Mouse (Mus musculus) central nervous system, embryonic 14 days (tissue): ENCODE data around the gene Rpl9-ps1. TPM values are rescaled to one million over a fixed set of nuclear protein-coding genes. Genes with fewer than 3 reads are reported as not detected.

Experiments
- polyA plus RNA-seq: library from polyadenylated mRNA; depleted of rRNA; stranded (reverse); fragments of >200 nt; gene quantifications from 2 replicates; pipeline ENCODE4 v1.2.3, GENCODE M21; 2012; rRNA removed

Gene Rpl9-ps1
- not detected in 2 replicates for polyA plus RNA-seq

GRCm38 (mm10) chr11:83645521-83645920, at the start of gene Rpl9-ps1:
Gene Rpl9-ps1, minus strand, starts transcription at chr11:83645621.

DNA sequence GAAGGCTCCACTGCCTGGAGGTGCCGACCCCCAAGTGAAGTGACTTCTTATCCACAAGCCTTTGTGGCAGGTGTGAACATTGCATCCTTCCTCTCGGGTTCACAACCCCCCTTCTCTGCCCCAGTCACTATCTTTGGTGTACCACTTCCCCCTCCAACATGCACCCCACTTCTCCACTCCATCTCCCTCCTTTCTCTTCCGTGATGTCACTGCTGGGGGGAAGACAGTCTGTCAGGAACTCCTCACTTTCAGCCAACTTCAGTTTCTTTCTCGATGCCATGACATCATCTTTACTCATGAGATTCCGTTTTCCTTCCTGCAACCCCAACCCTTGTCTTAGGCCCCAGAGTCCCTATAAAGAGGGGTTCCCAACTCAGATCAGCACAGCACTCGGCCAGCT, 16.8 kb upstream of the Rpl9-ps1 start, which contains the start of gene Ccl4:
TSS of gene Ccl4 (plus strand) at position 381 of the 400 bp plus-strand sequence.

DNA sequence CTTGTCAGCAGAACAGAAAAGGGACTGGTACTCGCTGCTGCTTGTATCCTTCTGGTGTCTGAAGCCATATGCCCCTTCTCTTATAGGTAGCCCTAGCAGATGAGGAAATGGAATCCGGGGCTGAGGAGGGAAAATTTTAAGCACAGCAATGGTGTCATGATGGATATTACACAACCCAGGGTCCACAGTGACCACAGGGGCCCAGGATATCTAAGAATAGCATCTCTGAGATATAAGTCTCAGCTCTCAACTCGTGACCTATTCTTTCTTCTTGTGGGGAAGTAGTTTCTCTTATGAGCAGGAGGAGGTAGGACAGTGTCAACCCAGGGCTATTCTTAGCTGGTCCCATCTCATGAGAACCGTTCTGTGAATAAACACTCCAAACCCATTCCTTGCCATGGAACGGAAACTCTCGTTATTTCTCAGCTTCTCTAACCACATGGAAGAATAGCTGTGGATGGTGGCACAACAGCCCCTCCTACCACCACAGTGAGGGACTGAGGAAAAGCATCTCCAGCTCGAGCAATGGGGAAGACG, 4.0 kb upstream of the Rpl9-ps1 start, which contains the start of gene Ccl3:
TSS of gene Ccl3 (minus strand) at position 51 of the 537 bp plus-strand sequence.

Other genes starting within 250 kb of the Rpl9-ps1 start
- gene Rasl10b, start 236.5 kb downstream of the Rpl9-ps1 start, polyA plus RNA-seq, result 43.2 and 47.1 TPM in 2 replicates
- gene Gas2l2, start 216.2 kb downstream of the Rpl9-ps1 start, polyA plus RNA-seq, result 0.29 and 0.37 TPM in 2 replicates
- gene 1700020L24Rik, start 207.9 kb downstream of the Rpl9-ps1 start, polyA plus RNA-seq, result 0.41 and 0.44 TPM in 2 replicates
- 5.2 and 5.4 TPM in 2 replicates for gene Mmp28, start 182.6 kb downstream of the Rpl9-ps1 start, polyA plus RNA-seq
- gene Taf15, start 172.5 kb downstream of the Rpl9-ps1 start, polyA plus RNA-seq, result 109 and 120 TPM in 2 replicates
- not detected in 2 replicates for gene Heatr9, start 123.4 kb downstream of the Rpl9-ps1 start, polyA plus RNA-seq
- 0.65 and 2.0 TPM in 2 replicates for gene Ccl5, start 115.1 kb downstream of the Rpl9-ps1 start, polyA plus RNA-seq
- gene Ccl9, start 67.0 kb downstream of the Rpl9-ps1 start, polyA plus RNA-seq, result 2.4 and 4.1 TPM in 2 replicates
- gene Ccl6, start 52.5 kb downstream of the Rpl9-ps1 start, polyA plus RNA-seq, result 1.4 and 2.4 TPM in 2 replicates
- gene Ccl3, start 3.7 kb upstream of the Rpl9-ps1 start, polyA plus RNA-seq, result 6.2 and 7.1 TPM in 2 replicates
- 4.9 and 7.8 TPM in 2 replicates for gene Ccl4, start 17.0 kb upstream of the Rpl9-ps1 start, polyA plus RNA-seq
- 0.44 and 0.90 TPM in 2 replicates for gene Wfdc17, start 58.4 kb upstream of the Rpl9-ps1 start, polyA plus RNA-seq
- gene Wfdc18, start 63.4 kb upstream of the Rpl9-ps1 start, polyA plus RNA-seq, result 0.35 TPM in 1 of 2 replicates, not detected in the other
- gene Wfdc21, start 101.3 kb upstream of the Rpl9-ps1 start, polyA plus RNA-seq, result 0.17 and 0.24 TPM in 2 replicates
- 31.5 and 36.8 TPM in 2 replicates for gene Heatr6, start 108.1 kb upstream of the Rpl9-ps1 start, polyA plus RNA-seq
- 0.08 and 0.14 TPM in 2 replicates for gene Hnf1b, start 204.4 kb upstream of the Rpl9-ps1 start, polyA plus RNA-seq